Mouse (Mus musculus): ENCODE measurements at regions not wholly inside any gene's neighbourhood (a gene's known extent, or its start where the extent isn't known, plus 50 kb on each side); places are given as distances from the start of the nearest gene placed in this dataset.

GRCm38 (mm10) chr3:54060653-54061052, 95.2 kb upstream of the Trpc4 start:
- H3K79me2 ChIP-seq (replicated peaks; ENCODE audit: control insufficient read depth, extremely low read depth, insufficient read depth, poor library complexity, severe bottlenecking) = no peaks in the 10 kb centered on the region
- in situ Hi-C loops (cut with MboI; ENCODE audit: low pct_ligation_motif_present, low pct_unique_long_range_greater_than_20kb, low sequenced_read_pairs) (no loop called here), dilution Hi-C loops (cut with MboI; ENCODE audit: extremely low pct_ligation_motif_present, extremely low pct_unique_long_range_greater_than_20kb, low sequenced_read_pairs) (no loop called here)
- no peaks in the 10 kb centered on the region for H3K27me3 ChIP-seq (replicated peaks)
- no peak overlapping the region for H3K9ac ChIP-seq (ENCODE audit: insufficient read depth, low read depth)
- no peak for TF ChIP-seq UBTF (IDR thresholded peaks at IDR 0.05; ENCODE audit: low read depth, low read length)
- no peak for TF ChIP-seq GABPA (IDR thresholded peaks at IDR 0.05; ENCODE audit: insufficient replicate concordance, low read depth, low read length)
- TF ChIP-seq ZC3H11A (IDR thresholded peaks at IDR 0.05; ENCODE audit: low read depth, low read length) = no peak
- TF ChIP-seq EP300 (IDR thresholded peaks at IDR 0.05; ENCODE audit: low read length) = no peak
- TF ChIP-seq IRF4 (IDR thresholded peaks at IDR 0.05; ENCODE audit: low read depth, low read length) = no peak
- TF ChIP-seq ZMIZ1 (IDR thresholded peaks at IDR 0.05; ENCODE audit: low read depth, low read length) = no peak
- no peak for TF ChIP-seq RCOR1 (conservative IDR thresholded peaks at IDR 0.05; ENCODE audit: low read depth, low read length)
- no peak for TF ChIP-seq CHD2 (IDR thresholded peaks at IDR 0.05; ENCODE audit: low read length)
- TF ChIP-seq CTCF (conservative IDR thresholded peaks at IDR 0.05 in 1 of 2, IDR thresholded peaks at IDR 0.05 in 1 of 2; ENCODE audit: low read depth in 2 of 2, low read length in 2 of 2) = no peak
- no peak for DNase-seq (ENCODE audit: extremely low read depth)
- no peaks in the 10 kb centered on the region for H3K9me3 ChIP-seq (replicated peaks; ENCODE audit: low read length)
- no peaks in the 10 kb centered on the region for H3K36me3 ChIP-seq (replicated peaks in 1 of 2; ENCODE audit: control insufficient read depth in 1 of 2, insufficient read depth in 1 of 2, low read length in 1 of 2)
- H3K27ac ChIP-seq (ENCODE audit: insufficient read depth, low read depth) = no peak overlapping the region
- H3K4me2 ChIP-seq (ENCODE audit: insufficient read depth, low read depth, poor library complexity, severe bottlenecking) = no peak overlapping the region
- no peak overlapping the region for H3K4me3 ChIP-seq (replicated peaks in 1 of 3; ENCODE audit: low read depth in 2 of 3, low read length in 2 of 3, poor library complexity in 1 of 3)
- no peaks in the 10 kb centered on the region for H3K4me1 ChIP-seq (ENCODE audit: control insufficient read depth in 1 of 2, insufficient read depth in 2 of 2)

DNA sequence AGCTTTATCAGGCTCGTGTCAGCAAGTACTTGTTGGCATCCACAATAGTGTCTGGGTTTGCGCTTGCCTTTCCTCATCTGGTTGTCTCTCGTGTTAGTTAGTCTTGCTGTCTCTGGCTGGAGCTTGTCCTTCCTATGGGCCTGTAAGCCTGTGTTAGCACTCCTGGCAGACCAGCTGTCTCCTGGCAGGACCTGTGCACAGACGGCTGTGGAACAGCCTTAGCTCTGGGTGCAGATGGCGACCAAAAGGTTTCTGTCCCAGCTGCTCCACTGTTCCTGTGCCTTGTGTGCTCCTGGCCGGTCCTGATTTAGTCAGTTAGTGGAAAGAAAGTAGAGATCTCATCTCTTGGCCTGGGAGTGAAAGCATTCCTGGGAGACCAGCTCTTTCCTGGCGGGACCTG, 101.5 kb upstream of the Trpc4 start:
- no peaks in the 10 kb centered on the region for H3K9me3 ChIP-seq (replicated peaks; ENCODE audit: low read length)
- dilution Hi-C loops (cut with MboI; ENCODE audit: extremely low pct_ligation_motif_present, extremely low pct_unique_long_range_greater_than_20kb, low sequenced_read_pairs) = no loop called here
- TF ChIP-seq USF1 (IDR thresholded peaks at IDR 0.05; ENCODE audit: low read depth, low read length) (no peak), MAX (IDR thresholded peaks at IDR 0.05; ENCODE audit: low read length) (no peak), BHLHE40 (IDR thresholded peaks at IDR 0.05; ENCODE audit: low read depth, low read length) (no peak), POLR2A (IDR thresholded peaks at IDR 0.05; ENCODE audit: low read depth, low read length) (no peak), SMC3 (IDR thresholded peaks at IDR 0.05; ENCODE audit: low read depth, low read length) (no peak), RAD21 (IDR thresholded peaks at IDR 0.05; ENCODE audit: low read depth, low read length) (no peak), MXI1 (IDR thresholded peaks at IDR 0.05; ENCODE audit: low read depth, low read length) (no peak), CHD2 (IDR thresholded peaks at IDR 0.05; ENCODE audit: low read length) (no peak), ZC3H11A (IDR thresholded peaks at IDR 0.05; ENCODE audit: low read depth, low read length) (no peak), ZNF384 (IDR thresholded peaks at IDR 0.05; ENCODE audit: low read depth, low read length) (no peak), CTCF (conservative IDR thresholded peaks at IDR 0.05 in 1 of 2, IDR thresholded peaks at IDR 0.05 in 1 of 2; ENCODE audit: low read depth in 2 of 2, low read length in 2 of 2) (no peak), MAFK (IDR thresholded peaks at IDR 0.05; ENCODE audit: insufficient replicate concordance, low read length) (no peak), IRF4 (IDR thresholded peaks at IDR 0.05; ENCODE audit: low read depth, low read length) (no peak), MYC (IDR thresholded peaks at IDR 0.05; ENCODE audit: low read depth, low read length) (no peak), ZKSCAN1 (IDR thresholded peaks at IDR 0.05; ENCODE audit: borderline replicate concordance, low read depth, low read length) (no peak), CHD1 (IDR thresholded peaks at IDR 0.05; ENCODE audit: low read depth, low read length) (no peak), NELFE (IDR thresholded peaks at IDR 0.05; ENCODE audit: low read depth, low read length) (no peak), ETS1 (conservative IDR thresholded peaks at IDR 0.05; ENCODE audit: low read depth, low read length) (no peak), NRF1 (IDR thresholded peaks at IDR 0.05; ENCODE audit: low read depth, low read length) (no peak), MEF2A (IDR thresholded peaks at IDR 0.05; ENCODE audit: borderline replicate concordance, low read depth, low read length) (no peak)
- no peak overlapping the region for H3K4me3 ChIP-seq (replicated peaks in 1 of 3; ENCODE audit: low read depth in 2 of 3, low read length in 2 of 3, poor library complexity in 1 of 3)
- H3K27me3 ChIP-seq (replicated peaks) = no peaks in the 10 kb centered on the region
- H3K4me2 ChIP-seq (ENCODE audit: insufficient read depth, low read depth, poor library complexity, severe bottlenecking) = no peak overlapping the region
- H3K9ac ChIP-seq (ENCODE audit: insufficient read depth, low read depth) = no peak overlapping the region
- no peak for DNase-seq (ENCODE audit: extremely low read depth)
- H3K4me1 ChIP-seq (ENCODE audit: control insufficient read depth in 1 of 2, insufficient read depth in 2 of 2) = no peaks in the 10 kb centered on the region
- H3K27ac ChIP-seq (ENCODE audit: insufficient read depth, low read depth) = no peak overlapping the region
- in situ Hi-C loops (cut with MboI; ENCODE audit: low pct_ligation_motif_present, low pct_unique_long_range_greater_than_20kb, low sequenced_read_pairs) = no loop called here
- H3K36me3 ChIP-seq (replicated peaks in 1 of 2; ENCODE audit: control insufficient read depth in 1 of 2, insufficient read depth in 1 of 2, low read length in 1 of 2) = no peaks in the 10 kb centered on the region
- no peaks in the 10 kb centered on the region for H3K79me2 ChIP-seq (replicated peaks; ENCODE audit: control insufficient read depth, extremely low read depth, insufficient read depth, poor library complexity, severe bottlenecking)
